Comparison of ENCODE assay signal across 30 mouse cellular contexts in the genomic region with DNA sequence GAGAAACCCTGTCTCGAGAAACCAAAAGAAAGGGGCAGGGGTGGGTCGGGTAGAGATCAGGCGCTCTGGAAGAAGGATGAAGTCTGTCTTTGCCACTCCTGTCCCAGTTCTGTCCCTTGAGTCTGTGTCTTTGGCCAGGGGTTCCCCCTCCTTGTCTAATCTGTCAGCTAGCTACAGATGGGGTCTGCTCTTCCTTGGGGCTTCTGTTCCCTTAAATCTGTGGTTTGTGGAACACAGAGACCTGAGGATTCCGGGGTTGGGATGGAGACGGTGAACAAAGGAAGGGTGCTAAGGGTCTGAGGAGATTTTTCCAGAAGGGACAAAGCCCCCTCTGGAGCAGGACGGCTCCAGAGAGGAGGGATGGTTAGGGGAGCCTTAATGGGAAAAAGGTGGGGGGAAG. TPM values are rescaled to one million over a fixed set of nuclear protein-coding genes. Genes with fewer than 3 reads are reported as not detected.
"Had no signal": no experiment of that assay in that cellular context is flagged by ENCODE, and none has a peak within 500 bp of the region (broad histone marks: within the 10 kb centered on the region; RNA-seq: fewer than 3 reads in every experiment).

A gene (plus strand): TSS at position 301 of the 400 bp plus-strand sequence.

- DNase-seq: gastrocnemius, postnatal 36 days; heart, adult 2 months; heart, postnatal 4 days; kidney, adult 2 months; kidney, adult 9 months; kidney, postnatal 14 days; kidney, postnatal 36 days; layer of hippocampus, postnatal 36 days; left cerebral cortex, postnatal 4 days had no signal

- H3K9me3 ChIP-seq: heart, embryonic 13.5 days; heart, embryonic 15.5 days; hindbrain, embryonic 10.5 days; hindbrain, embryonic 12.5 days; intestine, embryonic 15.5 days; kidney, embryonic 15.5 days; limb, embryonic 15.5 days had no signal

- H3K27ac ChIP-seq: heart, adult 2 months; heart, embryonic 13.5 days; heart, embryonic 15.5 days; hindbrain, embryonic 10.5 days; hindbrain, embryonic 12.5 days; hindbrain, embryonic 14.5 days; intestine, embryonic 15.5 days; kidney, embryonic 15.5 days; kidney, postnatal 0 days; limb, embryonic 12.5 days; limb, embryonic 15.5 days had no signal

- ATAC-seq: hindbrain, embryonic 16.5 days; inflammation-experienced regulatory T-cells, adult 6 months; intestine, embryonic 15.5 days; intestine, postnatal 0 days had no signal

- H3K27me3 ChIP-seq: heart, embryonic 13.5 days; heart, embryonic 15.5 days; intestine, embryonic 15.5 days; kidney, embryonic 15.5 days; limb, embryonic 12.5 days; limb, embryonic 15.5 days had no signal

- H3K36me3 ChIP-seq: heart, embryonic 13.5 days; heart, embryonic 15.5 days; hindbrain, embryonic 10.5 days; hindbrain, embryonic 12.5 days; intestine, embryonic 15.5 days; kidney, embryonic 15.5 days; limb, embryonic 12.5 days; limb, embryonic 15.5 days had no signal

- H3K4me2 ChIP-seq: heart, embryonic 11.5 days; heart, embryonic 13.5 days; heart, embryonic 15.5 days; hindbrain, embryonic 12.5 days; hindbrain, embryonic 14.5 days; intestine, embryonic 15.5 days; kidney, embryonic 15.5 days; limb, embryonic 12.5 days; limb, embryonic 15.5 days had no signal

- H3K4me3 ChIP-seq: heart, adult 2 months; heart, embryonic 13.5 days; heart, embryonic 15.5 days; hindbrain, embryonic 10.5 days; hindbrain, embryonic 12.5 days; intestine, embryonic 15.5 days; kidney, embryonic 15.5 days; limb, embryonic 12.5 days; limb, embryonic 15.5 days had no signal

- H3K9ac ChIP-seq: heart, embryonic 13.5 days; heart, embryonic 15.5 days; hindbrain, embryonic 12.5 days; hindbrain, embryonic 14.5 days; intestine, embryonic 15.5 days; kidney, embryonic 15.5 days; limb, embryonic 12.5 days; limb, embryonic 15.5 days had no signal

- H3K4me1 ChIP-seq: heart, embryonic 15.5 days; hindbrain, embryonic 12.5 days; intestine, embryonic 15.5 days; kidney, embryonic 15.5 days; limb, embryonic 12.5 days; limb, embryonic 15.5 days had no signal

RNA-seq across cellular contexts. Expression of the gene that starts here (rescaled TPM):
- total RNA-seq: gastrocnemius, adult 18-20 months; gastrocnemius, adult 8-10 months; gastrocnemius, postnatal 14 days; gastrocnemius, postnatal 36 days; heart, adult 2 months; heart, postnatal 25 days; heart, postnatal 4 days; layer of hippocampus, postnatal 36 days; liver, adult 2 months had no signal
- polyA plus RNA-seq: heart, embryonic 13.5 days; heart, postnatal 0 days; hindbrain, embryonic 10.5 days; hindbrain, embryonic 12.5 days; intestine, embryonic 15.5 days; large intestine, adult 2 months; limb, embryonic 12.5 days; liver, adult 2 months had no signal
